15 mouse cellular contexts compared by ENCODE assay signal in the genomic region with DNA sequence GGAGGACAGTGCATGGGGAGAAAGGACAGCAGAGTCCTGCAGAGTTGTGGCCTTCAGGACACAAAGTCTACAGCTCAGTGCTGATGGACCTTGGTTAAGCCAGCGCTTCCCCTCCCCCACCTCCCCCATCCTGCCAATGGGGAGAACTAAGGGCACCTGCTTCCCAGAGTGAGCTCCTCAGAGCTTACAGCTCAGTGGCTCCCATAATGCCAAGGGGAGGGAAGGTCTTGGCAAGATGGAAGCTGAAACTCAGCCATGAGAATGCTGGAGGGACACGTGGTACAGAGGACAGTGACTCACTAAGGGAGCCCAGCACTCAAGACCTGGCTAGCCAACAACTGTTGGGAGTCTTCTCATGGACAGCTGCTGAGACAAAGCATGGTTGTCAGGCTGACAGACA. TPM values are rescaled to one million over a fixed set of nuclear protein-coding genes. Genes with fewer than 3 reads are reported as not detected.
A peak's percentile ranks its signal among the peaks of the same experiment; 100 is the strongest.
DNase-seq lines count a peak whose midpoint lies in the region; ATAC-seq lines count a peak whose summit lies in the region.
"Had no signal": no experiment of that assay in that cellular context is flagged by ENCODE, and none has a peak within 500 bp of the region (broad histone marks: within the 10 kb centered on the region; RNA-seq: fewer than 3 reads in every experiment).

No protein-coding gene starts in this region.

- peak; percentile 28 to 30 for DNase-seq in cerebellum, postnatal 10 days
- no peak for DNase-seq in cerebellum, adult 11 months
- DNase-seq in heart, postnatal 10 days, result peak; percentile 28 to 49
- DNase-seq in heart, postnatal 4 days, result no peak
- peak; percentile 27 to 31 for DNase-seq in adrenal gland, postnatal 36 days
- no peak for DNase-seq in layer of hippocampus, adult 18-20 months (ENCODE audit: low spot score in 2 of 2)
- no peak for DNase-seq in thymus, postnatal 4 days
- DNase-seq: cerebellum, adult 8-10 months; kidney, adult 9 months; layer of hippocampus, postnatal 36 days; lung, embryonic 14.5 days; lung, postnatal 4 days; right cerebral cortex, postnatal 25 days had no signal

- ATAC-seq in megakaryocyte, adult 5-6 weeks (ENCODE audit: poor library complexity, severe bottlenecking), result no peak
- ATAC-seq: inflammation-experienced regulatory T-cells, adult 6 months had no signal

- intact Hi-C loops in heart, postnatal 10 days (cut with DNase I), result no loop called here

RNA-seq across cellular contexts. Expression of a gene that starts 55.7 kb away (rescaled TPM):
- total RNA-seq in heart, postnatal 10 days (2021), result 100 to 1,000 TPM; 222 to 225 TPM
- 100 to 1,000 TPM; 112 to 123 TPM for total RNA-seq in heart, postnatal 4 days (2021)
- 100 to 1,000 TPM; 165 to 202 TPM for total RNA-seq in adrenal gland, postnatal 36 days (2021)
- 0.91 and 1.3 TPM in 2 replicates for total RNA-seq in megakaryocyte, adult 5-6 weeks (2015)
- total RNA-seq in megakaryocyte, adult 5-6 weeks (2017), result 0.07 and 0.33 TPM in 2 replicates
- total RNA-seq in layer of hippocampus, adult 18-20 months (2021), result 10 to 100 TPM; 83.0 to 84.1 TPM

Comparison
In these comparisons a context has a peak if more than half of its experiments do, and no peak if none do; other contexts are left out.
1. DNase-seq: peak in cerebellum, postnatal 10 days (2 of 2), heart, postnatal 10 days (2 of 2) and adrenal gland, postnatal 36 days (2 of 2); none in cerebellum, adult 11 months (single experiment), heart, postnatal 4 days (single experiment), layer of hippocampus, adult 18-20 months (0 of 2) and thymus, postnatal 4 days (single experiment).
2. RNA of a gene that starts 55.7 kb away (total RNA-seq): 222 to 225 TPM in heart, postnatal 10 days, 165 to 202 TPM in adrenal gland, postnatal 36 days, 112 to 123 TPM in heart, postnatal 4 days and 83.0 to 84.1 TPM in layer of hippocampus, adult 18-20 months; 0.07 to 1.3 TPM in megakaryocyte, adult 5-6 weeks; every median in the first group is over 10 times any median in the second.